Comparison of ENCODE assay signal across 15 mouse cellular contexts in genomic region chr12:117203506-117203905, GRCm38 (mm10).
DNase-seq lines count a peak whose midpoint lies in the region; ATAC-seq and TF ChIP-seq lines count a peak whose summit lies in the region.
"Had no signal": no experiment of that assay in that cellular context is flagged by ENCODE, and none has a peak within 500 bp of the region (broad histone marks: within the 10 kb centered on the region; RNA-seq: fewer than 3 reads in every experiment).

No protein-coding gene starts in this region.

- no peak for ATAC-seq in forebrain, embryonic 14.5 days
- no peak for ATAC-seq in midbrain, embryonic 12.5 days (ENCODE audit: low FRiP score, low read depth)

- H3K9ac ChIP-seq in forebrain, embryonic 14.5 days (ENCODE audit: low read length): 0 out of 2 replicates have a peak overlapping the region, but pooled peaks have one; percentile 29
- H3K9ac ChIP-seq in midbrain, embryonic 12.5 days (replicated peaks): no peak overlapping the region
- H3K9ac ChIP-seq: embryonic facial prominence, embryonic 12.5 days; limb, embryonic 12.5 days; liver, embryonic 14.5 days had no signal

- no peaks in the 10 kb centered on the region for H3K9me3 ChIP-seq in forebrain, embryonic 14.5 days (replicated peaks; ENCODE audit: control insufficient read depth, low read length)
- no peaks in the 10 kb centered on the region for H3K9me3 ChIP-seq in midbrain, embryonic 12.5 days
- H3K9me3 ChIP-seq in embryonic facial prominence, embryonic 10.5 days: no peaks in the 10 kb centered on the region
- H3K9me3 ChIP-seq: embryonic facial prominence, embryonic 12.5 days; limb, embryonic 12.5 days had no signal

- 18% methylated on average over 7 of the region's 7 CpGs for WGBS in forebrain, embryonic 14.5 days
- WGBS in midbrain, embryonic 12.5 days: 55% methylated on average over 7 of the region's 7 CpGs
- 48% methylated on average over 7 of the region's 7 CpGs for WGBS in embryonic facial prominence, embryonic 10.5 days

- intact Hi-C loops in left cerebral cortex, adult 2 months (cut with DNase I): no loop called here

- H3K27me3 ChIP-seq in forebrain, embryonic 14.5 days (replicated peaks; ENCODE audit: control insufficient read depth, insufficient read depth, low read length): no peaks in the 10 kb centered on the region
- H3K27me3 ChIP-seq in midbrain, embryonic 12.5 days: no peaks in the 10 kb centered on the region
- no peaks in the 10 kb centered on the region for H3K27me3 ChIP-seq in embryonic facial prominence, embryonic 10.5 days (replicated peaks; ENCODE audit: low read depth, poor library complexity, severe bottlenecking)
- H3K27me3 ChIP-seq: embryonic facial prominence, embryonic 12.5 days; limb, embryonic 12.5 days had no signal

- H3K36me3 ChIP-seq in forebrain, embryonic 14.5 days (ENCODE audit: control insufficient read depth, insufficient read depth, low read length): no peaks in the 10 kb centered on the region
- peaks cover 21% of the 10 kb centered on the region for H3K36me3 ChIP-seq in midbrain, embryonic 12.5 days
- no peaks in the 10 kb centered on the region for H3K36me3 ChIP-seq in embryonic facial prominence, embryonic 10.5 days (replicated peaks)
- H3K36me3 ChIP-seq: embryonic facial prominence, embryonic 12.5 days; limb, embryonic 12.5 days had no signal

- no peak overlapping the region for H3K4me3 ChIP-seq in left cerebral cortex, adult 2 months
- H3K4me3 ChIP-seq in forebrain, embryonic 14.5 days (ENCODE audit: low read depth, low read length): no peak overlapping the region
- no peak overlapping the region for H3K4me3 ChIP-seq in midbrain, embryonic 12.5 days
- H3K4me3 ChIP-seq in embryonic facial prominence, embryonic 10.5 days: no peak overlapping the region
- H3K4me3 ChIP-seq: embryonic facial prominence, embryonic 12.5 days; limb, embryonic 12.5 days had no signal

- no peak for TF ChIP-seq CTCF in left cerebral cortex, adult 2 months (IDR thresholded peaks at IDR 0.05)

- no peak for DNase-seq in left cerebral cortex, adult 2 months (ENCODE audit: extremely low spot score in 1 of 2, low spot score in 2 of 2)
- no peak for DNase-seq in left cerebral cortex, adult 18-20 months (ENCODE audit: low spot score in 2 of 2)
- peak; percentile 22 for DNase-seq in forebrain, embryonic 14.5 days (ENCODE audit: low spot score)
- no peak for DNase-seq in embryonic facial prominence, embryonic 10.5 days (ENCODE audit: low spot score)
- DNase-seq in testis, postnatal 10 days (ENCODE audit: low spot score): no peak
- DNase-seq in embryo, embryonic 10.5 days (ENCODE audit: low spot score): no peak
- DNase-seq: cerebellum, adult 11 months; cerebellum, postnatal 25 days; heart, postnatal 4 days; kidney, adult 11 months had no signal

- peak overlapping the region; percentile 68 for H3K27ac ChIP-seq in left cerebral cortex, adult 2 months
- peak overlapping the region; percentile 15; the same call in 1 of the 2 replicates for H3K27ac ChIP-seq in forebrain, embryonic 14.5 days (ENCODE audit: low read depth, low read length)
- peak overlapping the region; percentile 73 for H3K27ac ChIP-seq in midbrain, embryonic 12.5 days (replicated peaks)
- no peak overlapping the region for H3K27ac ChIP-seq in embryonic facial prominence, embryonic 10.5 days (replicated peaks)
- H3K27ac ChIP-seq: embryonic facial prominence, embryonic 12.5 days; kidney, postnatal 0 days; limb, embryonic 12.5 days; liver, embryonic 14.5 days had no signal

- peaks cover 35% of the 10 kb centered on the region for H3K4me1 ChIP-seq in forebrain, embryonic 14.5 days (ENCODE audit: control insufficient read depth, insufficient read depth, low read length)
- peaks cover 61% of the 10 kb centered on the region for H3K4me1 ChIP-seq in midbrain, embryonic 12.5 days
- peaks cover 29% of the 10 kb centered on the region for H3K4me1 ChIP-seq in embryonic facial prominence, embryonic 10.5 days

- no peak overlapping the region for H3K4me2 ChIP-seq in forebrain, embryonic 14.5 days (ENCODE audit: low read length)
- H3K4me2 ChIP-seq in midbrain, embryonic 12.5 days (replicated peaks): no peak overlapping the region; the same call in 1 of the 2 replicates
- H3K4me2 ChIP-seq: embryonic facial prominence, embryonic 12.5 days; limb, embryonic 12.5 days had no signal
